Mouse (Mus musculus): ENCODE measurements at regions not wholly inside any gene's neighbourhood (a gene's known extent, or its start where the extent isn't known, plus 50 kb on each side); places are given as distances from the start of the nearest gene placed in this dataset.

DNA sequence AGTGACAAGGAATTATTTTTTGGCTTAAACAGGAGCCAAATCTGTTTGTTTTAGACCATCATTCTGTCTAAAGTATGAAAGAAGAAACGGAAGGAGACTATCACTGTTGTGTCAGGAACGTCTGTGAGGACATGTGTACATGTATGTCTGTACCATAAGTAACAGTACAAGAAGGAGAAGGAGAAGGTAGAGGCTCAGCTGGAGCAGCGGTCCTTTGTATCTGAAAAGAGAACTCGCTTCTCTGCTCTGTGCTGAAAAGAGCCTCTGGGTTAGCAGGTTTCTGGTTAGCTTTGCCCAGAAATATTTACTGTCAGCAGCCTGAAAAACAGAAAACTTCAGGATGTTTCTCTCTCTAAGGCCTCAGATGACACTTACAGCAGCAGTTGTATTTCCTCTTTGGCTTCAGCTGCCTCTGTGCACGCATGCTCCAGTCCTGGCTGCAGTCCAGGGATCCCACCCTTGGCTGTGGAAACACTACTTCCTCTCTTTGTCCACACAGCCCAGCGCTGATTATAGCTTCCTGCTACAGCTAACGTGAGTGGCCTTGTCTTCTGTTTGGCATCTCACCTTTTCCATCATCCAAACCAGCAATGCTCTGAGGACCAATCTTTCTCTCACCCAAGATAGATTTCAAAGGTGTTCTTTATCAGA is 351.7 kb upstream of the Actbl2 start:
- no peak for TF ChIP-seq MAFK (IDR thresholded peaks at IDR 0.05; ENCODE audit: insufficient read depth, low read depth, low read length)
- TF ChIP-seq HCFC1 (IDR thresholded peaks at IDR 0.05; ENCODE audit: borderline replicate concordance, insufficient read depth, low read length) = no peak

All from ES-E14 (cell line).